8 mouse cellular contexts compared by ENCODE assay signal in genomic region chr19:53648802-53649236, GRCm38 (mm10). TPM values are rescaled to one million over a fixed set of nuclear protein-coding genes. Genes with fewer than 3 reads are reported as not detected.
DNase-seq lines count a peak whose midpoint lies in the region; ATAC-seq lines count a peak whose summit lies in the region.

No protein-coding gene starts in this region.

- WGBS in embryonic facial prominence, embryonic 12.5 days: 42% methylated on average over 10 of the region's 10 CpGs
- 14% methylated on average over 10 of the region's 10 CpGs for WGBS in kidney, embryonic 14.5 days
- WGBS in limb, embryonic 13.5 days: 15% methylated on average over 10 of the region's 10 CpGs

- H3K27me3 ChIP-seq in embryonic facial prominence, embryonic 12.5 days: 0 out of 2 replicates have a peak, but pooled peaks cover 3% of the 10 kb centered on the region
- no peaks in the 10 kb centered on the region for H3K27me3 ChIP-seq in kidney, embryonic 14.5 days (ENCODE audit: control insufficient read depth, insufficient read depth, low read length)
- peaks cover 22% of the 10 kb centered on the region for H3K27me3 ChIP-seq in limb, embryonic 13.5 days

- DNase-seq in B cell, adult 2 months: peak; percentile 75 to 78
- DNase-seq in adrenal gland, postnatal 25 days: peak; percentile 53
- peak; percentile 54 to 69 for DNase-seq in heart, adult 9 months (ENCODE audit: low spot score in 2 of 2)
- DNase-seq in spleen, postnatal 4 days (ENCODE audit: low spot score in 2 of 2): peak; percentile 52 to 79

- H3K27ac ChIP-seq in embryonic facial prominence, embryonic 12.5 days: no peak overlapping the region
- H3K27ac ChIP-seq in kidney, embryonic 14.5 days (ENCODE audit: low read depth, low read length): peak overlapping the region; percentile 72; the same call in 1 of the 2 replicates
- 0 out of 2 replicates have a peak overlapping the region, but pooled peaks have one; percentile 39 for H3K27ac ChIP-seq in limb, embryonic 13.5 days

- no peak overlapping the region for H3K9ac ChIP-seq in embryonic facial prominence, embryonic 12.5 days
- no peak overlapping the region for H3K9ac ChIP-seq in kidney, embryonic 14.5 days (ENCODE audit: low read depth, low read length)
- H3K9ac ChIP-seq in limb, embryonic 13.5 days: 0 out of 2 replicates have a peak overlapping the region, but pooled peaks have one; percentile 31

- H3K4me1 ChIP-seq in embryonic facial prominence, embryonic 12.5 days: peaks cover 13% of the 10 kb centered on the region
- peaks cover 33% of the 10 kb centered on the region for H3K4me1 ChIP-seq in kidney, embryonic 14.5 days (ENCODE audit: control insufficient read depth, insufficient read depth, low read length)
- H3K4me1 ChIP-seq in limb, embryonic 13.5 days: peaks cover 28% of the 10 kb centered on the region

- 0 out of 2 replicates have a peak, but pooled peaks have one; percentile 54 for ATAC-seq in embryonic facial prominence, embryonic 12.5 days (ENCODE audit: insufficient number of reproducible peaks, insufficient read depth, low FRiP score, low TSS enrichment)
- peak; percentile 48 for ATAC-seq in kidney, embryonic 14.5 days (ENCODE audit: low FRiP score, low TSS enrichment)
- peak; percentile 82 for ATAC-seq in limb, embryonic 13.5 days (ENCODE audit: low FRiP score, low read depth)
- ATAC-seq in monocyte, adult 5-6 weeks (replicated peaks; ENCODE audit: insufficient number of reproducible peaks, low FRiP score, low TSS enrichment, poor library complexity, severe bottlenecking): peak; percentile 68

- H3K4me3 ChIP-seq in embryonic facial prominence, embryonic 12.5 days: no peak overlapping the region
- no peak overlapping the region for H3K4me3 ChIP-seq in kidney, embryonic 14.5 days (ENCODE audit: low read length)
- no peak overlapping the region for H3K4me3 ChIP-seq in limb, embryonic 13.5 days

- no peaks in the 10 kb centered on the region for H3K9me3 ChIP-seq in embryonic facial prominence, embryonic 12.5 days
- no peaks in the 10 kb centered on the region for H3K9me3 ChIP-seq in kidney, embryonic 14.5 days (ENCODE audit: control insufficient read depth, low read length)
- no peaks in the 10 kb centered on the region for H3K9me3 ChIP-seq in limb, embryonic 13.5 days

- H3K36me3 ChIP-seq in embryonic facial prominence, embryonic 12.5 days: peaks cover 26% of the 10 kb centered on the region
- H3K36me3 ChIP-seq in kidney, embryonic 14.5 days (ENCODE audit: control insufficient read depth, insufficient read depth, low read length): peaks cover 28% of the 10 kb centered on the region
- H3K36me3 ChIP-seq in limb, embryonic 13.5 days: peaks cover 40% of the 10 kb centered on the region

- no peak overlapping the region for H3K4me2 ChIP-seq in embryonic facial prominence, embryonic 12.5 days (replicated peaks)
- peak overlapping the region; percentile 19; the same call in 1 of the 2 replicates for H3K4me2 ChIP-seq in kidney, embryonic 14.5 days (replicated peaks; ENCODE audit: low read depth, low read length)
- peak overlapping the region; percentile 42 for H3K4me2 ChIP-seq in limb, embryonic 13.5 days (replicated peaks)

RNA-seq across cellular contexts. Expression of gene Rbm20, which starts 28.3 kb away (rescaled TPM):
- 2.2 and 2.6 TPM in 2 replicates for total RNA-seq in adrenal gland, postnatal 25 days (2021)
- 2.7 and 3.0 TPM in 2 replicates for polyA plus RNA-seq in embryonic facial prominence, embryonic 12.5 days (2016; fragmentation: Nextera tagmentation; extraction: Ambion mirVana)
- polyA plus RNA-seq in kidney, embryonic 14.5 days (2014; fragmentation: Nextera tagmentation; extraction: Ambion mirVana): 2.2 and 3.6 TPM in 2 replicates
- 3.7 and 5.1 TPM in 2 replicates for polyA plus RNA-seq in limb, embryonic 13.5 days (2015; fragmentation: Nextera tagmentation; extraction: Ambion mirVana)
- total RNA-seq in monocyte, adult 5-6 weeks (2017): not detected in 3 replicates

RNA-seq across cellular contexts. Expression of gene Smc3, which starts 48.6 kb away (rescaled TPM):
- total RNA-seq in adrenal gland, postnatal 25 days (2021): 39.2 and 43.3 TPM in 2 replicates
- 76.9 and 81.9 TPM in 2 replicates for polyA plus RNA-seq in embryonic facial prominence, embryonic 12.5 days (2016; fragmentation: Nextera tagmentation; extraction: Ambion mirVana)
- polyA plus RNA-seq in kidney, embryonic 14.5 days (2014; fragmentation: Nextera tagmentation; extraction: Ambion mirVana): 80.2 and 83.5 TPM in 2 replicates
- 79.1 and 83.6 TPM in 2 replicates for polyA plus RNA-seq in limb, embryonic 13.5 days (2015; fragmentation: Nextera tagmentation; extraction: Ambion mirVana)
- total RNA-seq in monocyte, adult 5-6 weeks (2017): 99.5 to 152 TPM (median 121 TPM) in 3 replicates

RNA-seq across cellular contexts. Expression of gene Nutf2-ps1, which starts 60.0 kb away (rescaled TPM):
- total RNA-seq in adrenal gland, postnatal 25 days (2021): 52.6 and 90.3 TPM in 2 replicates
- polyA plus RNA-seq in embryonic facial prominence, embryonic 12.5 days (2016; fragmentation: Nextera tagmentation; extraction: Ambion mirVana): 399 and 424 TPM in 2 replicates
- polyA plus RNA-seq in kidney, embryonic 14.5 days (2014; fragmentation: Nextera tagmentation; extraction: Ambion mirVana): 431 and 486 TPM in 2 replicates
- polyA plus RNA-seq in limb, embryonic 13.5 days (2015; fragmentation: Nextera tagmentation; extraction: Ambion mirVana): 373 and 383 TPM in 2 replicates
- 26.1 TPM in 1 of 3 replicates, not detected in the others for total RNA-seq in monocyte, adult 5-6 weeks (2017)
